In genomic region chr8:45056810-45057209, GRCm38 (mm10) we compare ENCODE assay signal across 15 mouse cellular contexts. TPM values are rescaled to one million over a fixed set of nuclear protein-coding genes. Genes with fewer than 3 reads are reported as not detected.
DNase-seq lines count a peak whose midpoint lies in the region; ATAC-seq and TF ChIP-seq lines count a peak whose summit lies in the region.
"Had no signal": no experiment of that assay in that cellular context is flagged by ENCODE, and none has a peak within 500 bp of the region (broad histone marks: within the 10 kb centered on the region; RNA-seq: fewer than 3 reads in every experiment).

No protein-coding gene starts in this region.

- H3K36me3 ChIP-seq in kidney, postnatal 0 days (ENCODE audit: insufficient read depth, low read length), result peaks cover 19% of the 10 kb centered on the region
- H3K36me3 ChIP-seq in testis, adult 2 months (ENCODE audit: control insufficient read depth, insufficient read depth, low read length), result no peaks in the 10 kb centered on the region

- H3K9me3 ChIP-seq in kidney, postnatal 0 days (replicated peaks; ENCODE audit: low read length), result no peaks in the 10 kb centered on the region
- H3K9me3 ChIP-seq: heart, embryonic 13.5 days had no signal

- peak; percentile 28 for DNase-seq in adrenal gland, postnatal 14 days
- DNase-seq in adrenal gland, postnatal 25 days, result no peak
- no peak for DNase-seq in kidney, postnatal 0 days (ENCODE audit: low spot score)
- DNase-seq in kidney, postnatal 14 days, result no peak
- DNase-seq in testis, postnatal 14 days (ENCODE audit: low spot score), result no peak
- no peak for DNase-seq in urinary bladder, postnatal 25 days (ENCODE audit: low spot score)
- DNase-seq in thymus, postnatal 36 days, result no peak
- DNase-seq: cerebellum, adult 9-11 months; kidney, postnatal 4 days had no signal

- ATAC-seq in kidney, postnatal 0 days (replicated peaks; ENCODE audit: low FRiP score, low read depth), result no peak

- TF ChIP-seq CTCF in kidney, postnatal 0 days (IDR thresholded peaks at IDR 0.05; ENCODE audit: low read depth), result peak; percentile 39; the same call in 1 of the 2 replicates
- TF ChIP-seq CTCF in testis, adult 2 months (IDR thresholded peaks at IDR 0.05; ENCODE audit: control insufficient read depth, insufficient read depth, insufficient replicate concordance, low read depth, low read length), result peak; percentile 68; the same call in 1 of the 2 replicates

- no peaks in the 10 kb centered on the region for H3K27me3 ChIP-seq in kidney, postnatal 0 days (ENCODE audit: insufficient read depth, low read length)
- no peaks in the 10 kb centered on the region for H3K27me3 ChIP-seq in testis, adult 2 months (ENCODE audit: control insufficient read depth, insufficient read depth, low read length)
- H3K27me3 ChIP-seq: heart, embryonic 13.5 days had no signal

- no peak overlapping the region for H3K27ac ChIP-seq in kidney, postnatal 0 days
- no peak overlapping the region for H3K27ac ChIP-seq in testis, adult 2 months (ENCODE audit: control insufficient read depth, insufficient read depth, low read depth, low read length)
- H3K27ac ChIP-seq: heart, embryonic 13.5 days had no signal

- no peaks in the 10 kb centered on the region for H3K4me1 ChIP-seq in kidney, postnatal 0 days (replicated peaks; ENCODE audit: insufficient read depth, low read length)
- H3K4me1 ChIP-seq in testis, adult 2 months (ENCODE audit: control insufficient read depth, insufficient read depth, low read length), result no peaks in the 10 kb centered on the region
- H3K4me1 ChIP-seq: heart, embryonic 13.5 days had no signal

- TF ChIP-seq POLR2A in testis, adult 2 months (IDR thresholded peaks at IDR 0.05; ENCODE audit: control insufficient read depth, low read depth, low read length), result no peak

- 24% methylated on average over 2 of the region's 3 CpGs for WGBS in kidney, postnatal 0 days

- H3K4me3 ChIP-seq in kidney, postnatal 0 days (replicated peaks; ENCODE audit: low read depth, low read length), result no peak overlapping the region
- H3K4me3 ChIP-seq in testis, adult 2 months (ENCODE audit: control insufficient read depth, low read depth, low read length), result no peak overlapping the region
- H3K4me3 ChIP-seq: heart, embryonic 13.5 days had no signal

- H3K4me2 ChIP-seq in kidney, postnatal 0 days (ENCODE audit: low read length), result no peak overlapping the region
- H3K4me2 ChIP-seq: heart, embryonic 13.5 days had no signal

- no peak overlapping the region for H3K9ac ChIP-seq in kidney, postnatal 0 days (ENCODE audit: low read depth, low read length)
- H3K9ac ChIP-seq: heart, embryonic 13.5 days had no signal

RNA-seq across cellular contexts. Expression of gene Mtnr1a, which starts 12.1 kb away (rescaled TPM):
- total RNA-seq in adrenal gland, postnatal 14 days (2021), result not detected in 2 replicates
- total RNA-seq in adrenal gland, postnatal 25 days (2021), result not detected in 2 replicates
- polyA plus RNA-seq in kidney, postnatal 0 days (2015; fragmentation: Nextera tagmentation; extraction: Ambion mirVana), result not detected in 2 replicates
- polyA plus RNA-seq in testis, adult 2 months (2012; rRNA removed), result 4.5 and 4.8 TPM in 2 replicates
- total RNA-seq: adrenal gland, postnatal 36 days; gastrocnemius, adult 8-10 months; left cerebral cortex, postnatal 10 days had no signal
- polyA plus RNA-seq: lung, embryonic 16.5 days had no signal
